Mouse (Mus musculus): ENCODE measurements around the gene Fntb. TPM values are rescaled to one million over a fixed set of nuclear protein-coding genes. Genes with fewer than 3 reads are reported as not detected.
"Not testable (repeated sequence)": the region's sequence is repeated elsewhere in the genome, so short reads cannot be mapped to it uniquely, and the experiment has no call there.

The Fntb gene
- total RNA-seq, 2 experiments from 2014 or later, result 27.9 to 28.4 TPM

DNA sequence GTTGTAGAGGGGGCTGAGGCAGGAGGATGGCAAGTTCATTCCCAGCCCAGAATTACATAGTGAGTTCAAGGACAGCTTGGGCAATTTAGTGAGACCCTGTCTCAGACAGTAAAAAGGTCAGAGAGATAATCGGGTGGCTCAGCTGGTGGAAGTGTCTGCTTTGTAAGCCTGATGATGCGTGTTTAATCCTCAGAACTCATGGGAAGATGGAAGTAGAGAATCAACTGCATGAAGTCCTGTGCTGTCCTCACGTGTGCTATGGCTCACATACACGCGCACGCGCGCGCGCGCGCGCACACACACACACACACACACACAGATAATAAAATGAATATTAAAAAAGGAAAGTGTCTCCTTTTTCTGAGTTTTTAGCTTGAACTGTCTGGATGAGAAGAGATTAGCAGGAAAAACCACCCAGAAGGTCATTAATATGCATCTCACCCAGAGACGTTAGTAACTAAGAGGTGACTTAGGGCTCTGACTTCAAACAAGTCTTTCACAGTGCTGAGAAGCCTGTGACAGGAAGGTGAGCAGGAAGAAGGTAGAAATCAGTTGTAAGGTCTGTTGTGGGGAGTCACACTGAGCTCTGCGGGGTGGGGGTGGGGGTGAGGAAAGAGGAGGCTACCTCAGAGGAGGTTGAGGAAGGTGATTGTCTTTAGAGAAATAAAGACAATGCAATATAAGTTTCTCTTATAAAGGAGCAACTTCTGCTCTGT, 79.1 kb downstream of the Fntb start:
- no peak overlapping the region for H3K27ac ChIP-seq
- no peak for DNase-seq (ENCODE audit: extremely low spot score in 1 of 2, low spot score in 2 of 2)
- H3K4me3 ChIP-seq, result no peak overlapping the region
- intact Hi-C loops (cut with DNase I), result no loop called here
- TF ChIP-seq CTCF (IDR thresholded peaks at IDR 0.05), result no peak

GRCm38 (mm10) chr12:76852419-76852818, 87.0 kb downstream of the Fntb start:
- Histone ChIP-seq H3K27ac (no peak overlapping the region), H3K4me3 (no peak overlapping the region)
- no peak for TF ChIP-seq CTCF (IDR thresholded peaks at IDR 0.05)
- DNase-seq (ENCODE audit: extremely low spot score in 1 of 2, low spot score in 2 of 2), result no peak
- intact Hi-C loops (cut with DNase I), result no loop called here

DNA sequence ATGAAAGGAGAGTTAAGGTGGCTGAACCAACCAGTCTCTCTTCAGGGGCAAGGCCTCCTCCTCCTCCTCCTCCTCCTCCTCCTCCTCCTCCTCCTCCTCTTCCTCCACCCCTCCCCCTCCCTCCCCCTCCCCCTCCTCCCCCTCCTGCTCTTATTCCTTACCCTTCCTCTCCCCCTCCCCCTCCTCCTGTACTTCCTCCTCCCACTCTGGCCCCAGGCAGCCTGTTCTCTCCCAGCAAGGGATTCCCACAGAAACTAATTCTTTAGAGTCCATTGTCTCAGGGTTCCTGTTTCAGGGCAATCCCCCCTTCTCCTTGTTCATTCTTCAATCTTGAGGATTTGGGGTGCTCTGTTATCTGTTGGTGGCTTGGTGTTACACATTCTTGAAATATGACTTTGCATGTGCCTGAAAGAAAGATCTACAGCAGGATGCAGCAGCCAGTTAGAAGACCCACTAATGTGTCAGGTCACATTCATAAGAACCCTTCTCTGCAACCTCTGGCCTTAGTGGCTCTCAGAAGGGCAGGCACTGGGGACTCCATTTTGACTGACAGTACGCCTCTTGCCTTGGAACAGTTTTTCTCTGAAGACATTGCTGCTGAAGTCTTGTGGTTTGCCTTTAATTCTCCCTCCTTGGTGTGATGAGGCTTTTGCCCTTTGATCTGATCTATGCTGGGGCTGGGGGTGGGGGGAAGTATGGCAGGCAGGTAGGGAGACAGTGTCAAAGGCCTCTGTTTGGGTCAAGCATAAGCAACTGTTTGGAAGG, 88.2 kb downstream of the Fntb start:
- H3K27ac ChIP-seq, result no peak overlapping the region
- DNase-seq (ENCODE audit: extremely low spot score in 1 of 2, low spot score in 2 of 2), result no peak
- no peak for TF ChIP-seq CTCF (IDR thresholded peaks at IDR 0.05)
- no peak overlapping the region for H3K4me3 ChIP-seq
- intact Hi-C loops (cut with DNase I), result no loop called here

GRCm38 (mm10) chr12:76857087-76857486, 91.7 kb downstream of the Fntb start:
- no peak overlapping the region for H3K27ac ChIP-seq
- intact Hi-C loops (cut with DNase I), result no loop called here
- no peak overlapping the region for H3K4me3 ChIP-seq
- no peak for TF ChIP-seq CTCF (IDR thresholded peaks at IDR 0.05)
- no peak for DNase-seq (ENCODE audit: extremely low spot score in 1 of 2, low spot score in 2 of 2)

GRCm38 (mm10) chr12:76858788-76859187, 93.4 kb downstream of the Fntb start:
- intact Hi-C loops (cut with DNase I); DNase-seq (ENCODE audit: extremely low spot score in 1 of 2, low spot score in 2 of 2); H3K4me3 ChIP-seq; H3K27ac ChIP-seq: not testable (repeated sequence)

GRCm38 (mm10) chr12:76863651-76864050, 98.3 kb downstream of the Fntb start:
- intact Hi-C loops (cut with DNase I), result no loop called here
- peak overlapping the region; percentile 55 for H3K27ac ChIP-seq
- DNase-seq (ENCODE audit: extremely low spot score in 1 of 2, low spot score in 2 of 2), result peak; percentile 28 to 46

GRCm38 (mm10) chr12:76865266-76865665, 99.9 kb downstream of the Fntb start:
- no peak overlapping the region for H3K4me3 ChIP-seq
- DNase-seq (ENCODE audit: extremely low spot score in 1 of 2, low spot score in 2 of 2), result no peak
- H3K27ac ChIP-seq, result no peak overlapping the region
- no peak for TF ChIP-seq CTCF (IDR thresholded peaks at IDR 0.05)
- intact Hi-C loops (cut with DNase I), result no loop called here

More at GRCm38 (mm10) chr12:76863651-76864050, 98.3 kb downstream of the Fntb start:
- no peak for TF ChIP-seq CTCF (IDR thresholded peaks at IDR 0.05)
- no peak overlapping the region for H3K4me3 ChIP-seq

DNA sequence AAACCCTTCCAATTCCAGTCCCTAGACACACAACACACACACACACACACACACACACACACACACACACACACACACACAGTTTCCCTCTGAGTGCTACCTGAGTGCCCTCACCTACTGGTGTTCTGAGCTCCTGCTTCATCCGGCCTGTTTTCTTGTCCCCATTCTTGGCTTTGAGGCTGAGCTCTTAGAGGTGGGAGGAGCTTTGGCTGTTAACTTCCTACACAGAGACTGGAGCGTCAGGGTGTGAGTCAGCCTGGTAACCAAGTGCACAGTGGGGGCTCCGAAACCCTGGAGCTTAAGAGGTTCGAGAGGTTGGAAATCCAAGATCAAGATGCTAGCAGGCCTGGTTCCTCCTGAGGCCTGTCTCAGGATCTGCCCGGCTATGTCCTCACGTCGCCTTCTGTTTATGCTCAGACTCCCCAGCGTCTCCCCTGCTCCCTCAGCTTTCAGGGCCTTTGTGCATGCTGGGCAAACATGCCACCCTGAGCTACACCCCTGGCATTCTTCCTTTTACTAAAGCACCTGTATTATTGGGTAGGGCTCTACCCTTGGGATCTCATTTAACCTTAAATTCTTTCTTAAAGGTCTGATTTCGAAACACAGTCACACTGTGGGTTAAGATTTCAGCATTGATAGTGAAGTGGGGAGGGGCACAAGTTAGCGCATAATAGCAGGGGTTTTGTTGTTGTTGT, 102.3 kb downstream of the Fntb start:
- TF ChIP-seq CTCF (IDR thresholded peaks at IDR 0.05), result no peak
- peak overlapping the region; percentile 3; the same call in 1 of the 2 replicates for H3K27ac ChIP-seq
- H3K4me3 ChIP-seq, result no peak overlapping the region
- peak; percentile 42 to 57 for DNase-seq (ENCODE audit: extremely low spot score in 1 of 2, low spot score in 2 of 2)
- intact Hi-C loops (cut with DNase I), result no loop called here

GRCm38 (mm10) chr12:76868463-76869198, 103.2 kb downstream of the Fntb start:
- no peak for TF ChIP-seq CTCF (IDR thresholded peaks at IDR 0.05)
- Histone ChIP-seq H3K4me3 (no peak overlapping the region), H3K27ac (peak overlapping the region; percentile 32; the same call in 1 of the 2 replicates)
- no peak for DNase-seq (ENCODE audit: extremely low spot score in 1 of 2, low spot score in 2 of 2)
- intact Hi-C loops (cut with DNase I), result no loop called here

GRCm38 (mm10) chr12:76869561-76869960, 104.2 kb downstream of the Fntb start:
- no peak for DNase-seq (ENCODE audit: extremely low spot score in 1 of 2, low spot score in 2 of 2)
- H3K27ac ChIP-seq, result no peak overlapping the region; the same call in 1 of the 2 replicates

DNA sequence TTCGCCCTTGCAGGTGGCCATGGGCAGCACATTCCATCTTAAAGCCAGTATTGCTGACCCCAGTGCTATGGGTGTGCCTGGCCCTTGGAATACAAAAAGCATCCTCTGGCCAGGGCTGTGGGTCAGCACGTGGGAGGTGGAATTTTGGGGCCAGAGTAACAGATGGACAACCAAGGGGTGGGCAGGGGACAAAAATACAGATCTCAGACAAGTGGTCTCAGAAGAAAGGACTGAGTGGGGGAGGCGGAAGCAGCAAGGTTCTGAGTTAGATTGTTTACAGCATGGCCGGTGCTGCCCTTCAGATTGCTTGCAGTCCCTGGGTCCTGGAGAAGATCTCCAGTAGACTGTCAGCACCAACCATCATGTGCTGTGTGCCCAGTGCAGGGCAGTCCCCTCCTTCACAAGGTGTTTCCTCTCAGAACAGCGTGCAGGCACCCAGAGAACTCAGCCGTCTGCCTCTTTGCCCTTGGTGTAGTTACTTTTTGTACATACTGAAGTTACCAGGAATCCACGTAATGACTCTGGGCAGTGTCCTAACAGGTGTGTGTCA, 107.5 kb downstream of the Fntb start:
- DNase-seq (ENCODE audit: extremely low spot score in 1 of 2, low spot score in 2 of 2), result no peak
- Histone ChIP-seq H3K4me3 (no peak overlapping the region), H3K27ac (no peak overlapping the region)
- intact Hi-C loops (cut with DNase I), result no loop called here
- no peak for TF ChIP-seq CTCF (IDR thresholded peaks at IDR 0.05)

More at GRCm38 (mm10) chr12:76869561-76869960, 104.2 kb downstream of the Fntb start:
- no peak overlapping the region for H3K4me3 ChIP-seq
- intact Hi-C loops (cut with DNase I), result no loop called here
- no peak for TF ChIP-seq CTCF (IDR thresholded peaks at IDR 0.05)

Measured in left cerebral cortex, adult 2 months (tissue).